Mouse (Mus musculus) NIH3T3 (cell line): ENCODE measurements around the gene Rcn3.
"Not testable (repeated sequence)": the region's sequence is repeated elsewhere in the genome, so short reads cannot be mapped to it uniquely, and the experiment has no call there.

Experiments
- DNase-seq: peaks from one replicate; pipeline ENCODE4 v3.0.0-alpha.2; 2012; ENCODE audit warnings: low read depth

The Rcn3 gene

GRCm38 (mm10) chr7:45124224-45125143 is 32.5 kb upstream of the Rcn3 start, which contains the start of gene Rps11:
TSS of gene Rps11 (minus strand) at chr7:45124439.
- peak; percentile 100 for DNase-seq

- peak; percentile 73 for DNase-seq
These were observed 31.2 kb upstream of the Rcn3 start for GRCm38 (mm10) chr7:45123186-45123570.

- no peak for DNase-seq
These were observed 30.7 kb upstream of the Rcn3 start for GRCm38 (mm10) chr7:45122561-45123185.

GRCm38 (mm10) chr7:45121966-45122365 is 29.9 kb upstream of the Rcn3 start:
- DNase-seq = no peak

GRCm38 (mm10) chr7:45121404-45121803 is 29.4 kb upstream of the Rcn3 start:
- DNase-seq = no peak

GRCm38 (mm10) chr7:45119780-45120709 is 28.0 kb upstream of the Rcn3 start:
- no peak for DNase-seq

GRCm38 (mm10) chr7:45118336-45118735 is 26.3 kb upstream of the Rcn3 start:
- DNase-seq = no peak

GRCm38 (mm10) chr7:45117566-45117965 is 25.5 kb upstream of the Rcn3 start:
- DNase-seq = no peak

GRCm38 (mm10) chr7:45113476-45113875 is 21.5 kb upstream of the Rcn3 start:
- no peak for DNase-seq

GRCm38 (mm10) chr7:45112529-45112928 is 20.5 kb upstream of the Rcn3 start:
- no peak for DNase-seq

- DNase-seq = no peak
These were observed 19.9 kb upstream of the Rcn3 start for GRCm38 (mm10) chr7:45111940-45112339.

GRCm38 (mm10) chr7:45110089-45110488 is 18.1 kb upstream of the Rcn3 start:
- DNase-seq = not testable (repeated sequence)

- no peak for DNase-seq
These were observed 15.1 kb upstream of the Rcn3 start for GRCm38 (mm10) chr7:45107052-45107645.

- no peak for DNase-seq
These were observed 14.4 kb upstream of the Rcn3 start for GRCm38 (mm10) chr7:45106441-45106840.

GRCm38 (mm10) chr7:45105491-45105890 is 13.5 kb upstream of the Rcn3 start:
- no peak for DNase-seq

GRCm38 (mm10) chr7:45104941-45105340 is 12.9 kb upstream of the Rcn3 start:
- no peak for DNase-seq

GRCm38 (mm10) chr7:45103652-45104180 is 11.7 kb upstream of the Rcn3 start, which contains the start of gene Fcgrt:
TSS of gene Fcgrt (minus strand) at chr7:45103851.
- peak; percentile 99 for DNase-seq

GRCm38 (mm10) chr7:45102940-45103585 is 11.0 kb upstream of the Rcn3 start:
- DNase-seq = peak; percentile 57

- no peak for DNase-seq
These were observed 10.4 kb upstream of the Rcn3 start for GRCm38 (mm10) chr7:45102441-45102840.

- DNase-seq = no peak
These were observed 8.0 kb upstream of the Rcn3 start for GRCm38 (mm10) chr7:45100046-45100445.
